Mouse (Mus musculus) heart, adult 2 months (tissue): ENCODE results near the gene Cdh16. TPM values are rescaled to one million over a fixed set of nuclear protein-coding genes. Genes with fewer than 3 reads are reported as not detected.

Source experiments
- DNase-seq, 2 experiments: peaks; one replicate each; pipeline ENCODE4 v3.0.0; 2021
- H3K27ac ChIP-seq: fragments of 200-600 bp; 2 replicates; pipeline ENCODE4 v1.8.1; 2022
- H3K27me3 ChIP-seq: fragments of 200-500 bp; 2 replicates; pipeline ENCODE4 v1.6.1; 2012; ENCODE audit warnings: mild to moderate bottlenecking, low read length, inconsistent platforms, mixed read lengths; ENCODE audit not compliant: control insufficient read depth, insufficient read depth
- H3K36me3 ChIP-seq: fragments of 200-500 bp; 2 replicates; pipeline ENCODE4 v1.6.1; 2012; ENCODE audit warnings: low read length, inconsistent platforms; ENCODE audit not compliant: control insufficient read depth, insufficient read depth
- H3K4me1 ChIP-seq: fragments of 200-500 bp; 2 replicates; pipeline ENCODE4 v1.6.1; 2011; ENCODE audit warnings: low read length; ENCODE audit not compliant: control insufficient read depth, insufficient read depth
- H3K4me3 ChIP-seq: fragments of 200-600 bp; 2 replicates; pipeline ENCODE4 v1.8.1; 2022
- H3K79me2 ChIP-seq: fragments of 200-500 bp; replicated peaks from 2 replicates; pipeline ENCODE4 v1.6.1; 2012; ENCODE audit warnings: mild to moderate bottlenecking, inconsistent platforms, low read length, moderate library complexity, mixed read lengths; ENCODE audit not compliant: control insufficient read depth, insufficient read depth
- H3K9ac ChIP-seq: fragments of 200-500 bp; 2 replicates; pipeline ENCODE4 v1.6.1; 2012; ENCODE audit warnings: low read depth, mild to moderate bottlenecking, control low read depth, inconsistent platforms, low read length, mixed read lengths
- CTCF ChIP-seq: fragments of 200-600 bp; IDR thresholded peaks from 2 replicates; pipeline ENCODE4 v1.8.1; 2022; ENCODE audit warnings: antibody characterized with exemption, mild to moderate bottlenecking, moderate library complexity
- EP300 ChIP-seq: fragments of 200-500 bp; IDR thresholded peaks from 2 replicates; pipeline ENCODE4 v1.6.1; 2011; ENCODE audit warnings: low read depth, low read length, control low read depth; ENCODE audit not compliant: insufficient read depth
- POLR2A ChIP-seq: fragments of 200-500 bp; IDR thresholded peaks from 2 replicates; pipeline ENCODE4 v1.6.1; 2011; ENCODE audit warnings: mild to moderate bottlenecking, low read depth, low read length, control low read depth; ENCODE audit not compliant: insufficient read depth
- WGBS: fragments of 180-500 bp; shearing (Covaris S2); methylation state at CpG from one replicate; pipeline ENCODE4 v1.1.7; 2018; 5-methylcytosine and 5-hydroxymethylcytosine counted together
- intact Hi-C: fragments of 180-260 bp; cut with DNase I; formaldehyde crosslinking; loops from one replicate; pipeline ENCODE4 v1.15.1; 2025
- polyA plus RNA-seq: library from polyadenylated mRNA; depleted of rRNA; stranded (reverse); fragments of >200 nt; gene quantifications from 2 replicates; pipeline ENCODE4 v1.2.3, GENCODE M21; 2012
- total RNA-seq, 2 experiments: library from RNA; stranded (reverse); gene quantifications; 2 replicates each; pipeline ENCODE4 v1.2.3; 2021

The Cdh16 gene
- total and polyA plus RNA-seq, 3 experiments: 3.3 to 7.1 (median 4.3) TPM

DNA sequence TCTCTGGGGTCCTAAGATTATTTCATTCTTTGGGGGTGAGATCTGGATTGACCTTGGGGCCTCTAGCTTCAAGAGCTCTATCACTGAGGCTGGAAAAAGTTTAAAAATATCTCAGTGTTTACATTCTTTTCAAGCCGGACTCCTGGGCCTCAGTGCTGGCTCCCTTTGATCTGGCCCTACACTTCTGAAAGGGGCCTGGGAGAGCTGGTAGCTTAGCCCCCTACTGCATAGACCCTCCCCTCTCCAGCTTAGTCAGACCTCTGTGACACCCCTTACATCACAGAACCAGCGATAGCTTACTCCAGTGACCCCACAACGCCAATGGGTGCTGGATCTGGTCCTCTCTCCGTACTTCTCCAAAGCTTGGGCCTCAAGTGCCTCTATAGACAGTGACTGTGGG, 12.6 kb downstream of the Cdh16 start:
- DNase-seq: peak in 1 of 2 experiments; percentile 22
- H3K27me3 ChIP-seq: no peaks in the 10 kb centered on the region
- no peaks in the 10 kb centered on the region for H3K79me2 ChIP-seq
- WGBS: 37% methylated on average over 4 of the region's 4 CpGs
- H3K9ac ChIP-seq: no peak overlapping the region
- no peaks in the 10 kb centered on the region; the same call in 1 of the 2 replicates for H3K36me3 ChIP-seq
- TF ChIP-seq CTCF (no peak), EP300 (no peak), POLR2A (no peak)
- peaks cover 14% of the 10 kb centered on the region for H3K4me1 ChIP-seq
- no peak overlapping the region for H3K4me3 ChIP-seq
- intact Hi-C loops: no loop called here
- peak overlapping the region; percentile 93 for H3K27ac ChIP-seq

DNA sequence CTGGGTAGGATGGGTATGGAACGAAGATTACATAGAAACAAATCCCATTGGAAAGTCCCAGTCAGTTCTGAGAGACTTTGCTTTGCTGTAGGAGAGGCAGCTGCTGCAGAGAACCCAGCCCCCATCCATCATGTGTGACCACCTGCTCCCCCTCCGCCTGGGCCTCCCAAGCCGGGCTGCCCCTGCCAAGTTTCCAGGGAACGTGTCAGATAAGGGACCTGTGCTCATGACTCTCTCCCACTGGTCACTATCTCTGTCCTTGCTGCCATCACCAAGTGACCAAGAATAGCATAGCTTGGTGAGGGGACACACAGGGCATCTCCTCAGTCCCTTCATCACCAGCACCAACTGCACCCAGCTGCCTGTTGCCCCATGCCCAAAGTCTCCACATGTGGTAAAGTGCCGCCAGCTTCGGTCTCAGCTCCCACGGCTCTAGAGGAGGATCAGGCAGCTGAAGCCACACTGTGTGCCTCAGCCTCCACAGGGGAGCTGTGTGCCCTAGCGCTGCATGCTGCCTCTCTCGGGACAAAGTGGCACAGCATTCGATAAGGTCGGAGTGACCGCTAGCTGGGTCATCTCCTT, 13.9 kb downstream of the Cdh16 start:
- H3K9ac ChIP-seq: peak overlapping the region; percentile 57
- H3K4me3 ChIP-seq: no peak overlapping the region
- H3K27me3 ChIP-seq: no peaks in the 10 kb centered on the region
- no peaks in the 10 kb centered on the region for H3K79me2 ChIP-seq
- DNase-seq: peak; percentile 71 to 86
- TF ChIP-seq CTCF (no peak), POLR2A (peak; percentile 65; the same call in 1 of the 2 replicates), EP300 (peak; percentile 99)
- H3K4me1 ChIP-seq: peaks cover 14% of the 10 kb centered on the region
- no peaks in the 10 kb centered on the region; the same call in 1 of the 2 replicates for H3K36me3 ChIP-seq
- intact Hi-C loops: no loop called here
- 54% methylated on average over 12 of the region's 12 CpGs for WGBS
- peak overlapping the region; percentile 93 for H3K27ac ChIP-seq

DNA sequence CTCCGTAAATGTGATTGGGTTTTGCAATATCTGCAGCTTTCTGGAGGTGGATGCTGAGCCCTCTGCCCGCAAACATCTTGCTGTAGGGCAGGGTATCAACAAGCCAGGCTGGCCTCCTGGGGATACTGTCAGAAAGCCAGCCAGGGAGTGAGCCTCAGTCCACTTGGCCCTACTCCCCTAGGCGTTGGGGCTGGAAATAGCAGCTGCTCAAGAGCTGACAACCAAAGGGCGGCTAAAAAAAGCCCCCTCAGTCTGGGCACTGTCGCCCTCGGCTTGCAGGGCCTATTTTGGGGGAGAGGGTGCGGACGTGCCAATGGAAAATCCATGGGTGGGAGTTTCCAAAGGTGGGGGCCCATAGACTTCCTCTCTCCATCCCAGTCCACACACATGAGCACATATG, 15.0 kb downstream of the Cdh16 start:
- TF ChIP-seq POLR2A (peak; percentile 30; the same call in 1 of the 2 replicates), EP300 (peak; percentile 74), CTCF (no peak)
- DNase-seq: peak; percentile 51 to 84
- intact Hi-C loops: loop anchor here (1.0 kb wide), 1 partner anchor 20 kb away; no protein-coding TSS in a partner anchor
- Histone ChIP-seq H3K36me3 (no peaks in the 10 kb centered on the region; the same call in 1 of the 2 replicates), H3K9ac (peak overlapping the region; percentile 57; the same call in 1 of the 2 replicates), H3K4me3 (no peak overlapping the region; the same call in 1 of the 2 replicates), H3K27me3 (no peaks in the 10 kb centered on the region), H3K79me2 (no peaks in the 10 kb centered on the region), H3K4me1 (peaks cover 14% of the 10 kb centered on the region), H3K27ac (peak overlapping the region; percentile 90)
- 40% methylated on average over 8 of the region's 8 CpGs for WGBS

DNA sequence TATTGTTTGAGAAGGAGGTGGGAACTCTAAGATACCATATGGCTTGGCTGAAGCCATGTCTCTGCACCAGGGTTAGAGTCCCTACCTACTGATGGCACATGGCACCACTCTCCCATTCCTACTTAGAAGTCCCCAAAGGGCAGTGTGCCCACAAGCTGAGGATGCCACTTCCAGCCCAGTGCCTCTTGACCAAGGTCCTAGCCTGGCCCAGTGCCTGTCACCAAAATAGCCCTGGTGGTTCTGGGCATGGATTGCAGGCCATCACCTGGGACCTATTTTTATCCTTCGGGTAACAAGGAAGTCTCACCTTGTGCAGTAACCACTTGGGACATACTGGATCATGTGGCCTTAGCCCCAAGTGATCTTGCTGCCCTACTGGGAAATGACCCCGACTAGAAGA, 16.3 kb downstream of the Cdh16 start:
- 58% methylated on average over 2 of the region's 2 CpGs for WGBS

DNA sequence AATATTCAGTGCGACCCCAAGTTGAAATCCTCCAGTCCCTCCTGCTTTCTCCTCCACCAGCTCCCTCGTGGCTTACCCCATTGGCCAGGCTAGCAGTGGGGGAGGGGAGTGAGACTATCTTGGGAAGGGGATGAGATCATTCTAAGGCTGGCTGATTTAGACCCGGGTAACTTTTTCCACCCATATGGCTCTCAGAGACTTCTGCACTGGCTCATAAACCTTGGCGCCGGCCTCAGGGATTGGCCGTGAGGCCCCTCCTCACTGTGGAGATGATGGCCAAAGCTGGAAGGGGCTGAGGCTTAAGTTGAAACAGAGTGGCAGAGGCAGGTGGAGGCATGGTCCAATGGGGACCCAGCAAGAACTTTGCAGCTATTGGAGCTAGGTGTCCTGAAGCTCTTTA, 17.9 kb downstream of the Cdh16 start:
- peak overlapping the region; percentile 90 for H3K27ac ChIP-seq
- H3K4me3 ChIP-seq: no peak overlapping the region
- WGBS: 12% methylated on average over 6 of the region's 6 CpGs
- H3K79me2 ChIP-seq: no peaks in the 10 kb centered on the region
- H3K9ac ChIP-seq: no peak overlapping the region
- H3K36me3 ChIP-seq: no peaks in the 10 kb centered on the region; the same call in 1 of the 2 replicates
- no peak for TF ChIP-seq EP300
- TF ChIP-seq POLR2A: no peak
- no peak for TF ChIP-seq CTCF
- peaks cover 9% of the 10 kb centered on the region for H3K4me1 ChIP-seq
- DNase-seq: peak; percentile 29 to 45
- intact Hi-C loops: no loop called here
- H3K27me3 ChIP-seq: no peaks in the 10 kb centered on the region

More for the DNA sequence above, 16.3 kb downstream of the Cdh16 start:
- H3K4me1 ChIP-seq: peaks cover 12% of the 10 kb centered on the region
- intact Hi-C loops: no loop called here
- TF ChIP-seq CTCF (peak; percentile 56), POLR2A (0 out of 2 replicates have a peak, but pooled peaks have one; percentile 26), EP300 (peak; percentile 88)
- H3K79me2 ChIP-seq: no peaks in the 10 kb centered on the region
- peak; percentile 73 to 87 for DNase-seq
- H3K9ac ChIP-seq: no peak overlapping the region
- no peaks in the 10 kb centered on the region for H3K27me3 ChIP-seq
- no peaks in the 10 kb centered on the region; the same call in 1 of the 2 replicates for H3K36me3 ChIP-seq
- H3K4me3 ChIP-seq: no peak overlapping the region
- peak overlapping the region; percentile 90 for H3K27ac ChIP-seq

DNA sequence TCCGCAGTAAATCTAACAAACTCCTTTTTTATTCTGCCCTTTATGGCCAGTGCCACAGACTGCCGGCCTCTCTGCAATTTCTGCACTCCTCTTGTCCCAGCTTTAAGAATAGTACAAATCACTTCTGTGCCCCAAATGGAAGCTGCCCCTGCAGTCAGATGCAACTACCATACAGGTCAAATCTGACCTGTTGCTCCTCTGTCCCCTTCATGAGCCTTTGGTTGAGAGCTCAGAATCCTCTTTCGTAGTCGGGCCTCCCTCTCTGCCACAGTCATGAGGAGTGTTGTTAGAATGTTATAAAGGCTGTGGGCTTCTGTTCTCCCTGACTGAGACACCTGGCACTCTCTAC, 21.0 kb downstream of the Cdh16 start:
- Histone ChIP-seq H3K4me1 (peaks cover 6% of the 10 kb centered on the region), H3K9ac (no peak overlapping the region; the same call in 1 of the 2 replicates), H3K79me2 (no peaks in the 10 kb centered on the region), H3K4me3 (no peak overlapping the region), H3K27ac (peak overlapping the region; percentile 64), H3K27me3 (no peaks in the 10 kb centered on the region), H3K36me3 (no peaks in the 10 kb centered on the region; the same call in 1 of the 2 replicates)
- intact Hi-C loops: loop anchor here (2.0 kb wide), 1 partner anchor 40 kb away; no protein-coding TSS in a partner anchor
- 58% methylated on average over 4 of the region's 4 CpGs for WGBS
- DNase-seq: no peak
- TF ChIP-seq EP300 (no peak), CTCF (no peak), POLR2A (no peak)
